Mouse (Mus musculus): ENCODE measurements around the gene Dbn1.

GRCm38 (mm10) chr13:55523951-55524600 is 36.2 kb upstream of the Dbn1 start:
- TF ChIP-seq CTCF (IDR thresholded peaks at IDR 0.05; ENCODE audit: insufficient read depth, low read length) (no peak), POLR2A (IDR thresholded peaks at IDR 0.05; ENCODE audit: borderline replicate concordance, extremely low read depth, low read depth, low read length) (no peak)

All from lung, adult 2 months (tissue).